Comparison of ENCODE assay signal across 14 mouse cellular contexts in the genomic region with DNA sequence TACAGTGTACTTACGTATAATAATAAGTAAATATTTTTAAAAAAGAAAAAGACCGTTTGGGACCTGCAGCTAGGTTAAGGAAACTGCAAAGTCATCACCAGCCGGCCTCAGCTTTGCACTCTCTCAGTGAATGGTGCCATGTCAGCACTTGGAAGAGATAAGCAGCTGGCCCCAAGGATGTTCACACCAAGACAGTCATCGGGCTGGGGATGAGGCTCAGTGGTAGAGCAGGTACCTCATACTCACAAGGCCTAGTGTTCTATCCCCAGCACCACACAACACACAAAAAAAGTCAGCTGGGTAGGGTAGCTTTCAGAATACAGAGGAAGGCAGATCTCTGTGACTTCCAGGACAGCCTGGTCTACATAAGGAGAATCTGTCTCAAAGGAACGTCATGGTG. TPM values are rescaled to one million over a fixed set of nuclear protein-coding genes. Genes with fewer than 3 reads are reported as not detected.
A peak's percentile ranks its signal among the peaks of the same experiment; 100 is the strongest.
DNase-seq lines count a peak whose midpoint lies in the region; ATAC-seq lines count a peak whose summit lies in the region.
"Had no signal": no experiment of that assay in that cellular context is flagged by ENCODE, and none has a peak within 500 bp of the region (broad histone marks: within the 10 kb centered on the region; RNA-seq: fewer than 3 reads in every experiment).

No protein-coding gene starts in this region.

- no peak for DNase-seq in lung, postnatal 25 days (ENCODE audit: low spot score)
- DNase-seq in MEL-GATA-1-ER (ENCODE audit: extremely low read depth, low read depth) = peak; percentile 81
- no peak for DNase-seq in right cerebral cortex, postnatal 25 days
- no peak for DNase-seq in frontal cortex, postnatal 25 days (ENCODE audit: low spot score in 2 of 2)
- DNase-seq in adrenal gland, postnatal 25 days = no peak
- DNase-seq: cerebellum, adult 2 months; heart, postnatal 36 days; kidney, adult 8-10 months; lung, postnatal 14 days had no signal

- H3K4me3 ChIP-seq in lung, embryonic 15.5 days = 0 out of 2 replicates have a peak overlapping the region, but pooled peaks have one; percentile 87
- no peak overlapping the region for H3K4me3 ChIP-seq in embryonic facial prominence, embryonic 13.5 days
- H3K4me3 ChIP-seq in liver, embryonic 16.5 days (ENCODE audit: low read depth, low read length) = peak overlapping the region; percentile 84

- no peaks in the 10 kb centered on the region for H3K9me3 ChIP-seq in lung, embryonic 15.5 days
- H3K9me3 ChIP-seq in embryonic facial prominence, embryonic 13.5 days = no peaks in the 10 kb centered on the region
- no peaks in the 10 kb centered on the region for H3K9me3 ChIP-seq in liver, embryonic 16.5 days (replicated peaks; ENCODE audit: control insufficient read depth, low read length)
- H3K9me3 ChIP-seq: neural tube, embryonic 12.5 days had no signal

- no peak for ATAC-seq in lung, embryonic 15.5 days (ENCODE audit: borderline replicate concordance, extremely low read depth, low FRiP score, low TSS enrichment)
- no peak for ATAC-seq in embryonic facial prominence, embryonic 13.5 days (ENCODE audit: insufficient number of reproducible peaks, insufficient read depth, low FRiP score, low TSS enrichment, low read depth)
- peak; percentile 84 for ATAC-seq in liver, embryonic 16.5 days (ENCODE audit: low read depth)

- no peaks in the 10 kb centered on the region for H3K27me3 ChIP-seq in lung, embryonic 15.5 days
- H3K27me3 ChIP-seq in embryonic facial prominence, embryonic 13.5 days = no peaks in the 10 kb centered on the region
- no peaks in the 10 kb centered on the region for H3K27me3 ChIP-seq in liver, embryonic 16.5 days (ENCODE audit: control insufficient read depth, insufficient read depth, low read depth, low read length)
- H3K27me3 ChIP-seq: neural tube, embryonic 12.5 days had no signal

- H3K27ac ChIP-seq in lung, embryonic 15.5 days = no peak overlapping the region
- no peak overlapping the region for H3K27ac ChIP-seq in embryonic facial prominence, embryonic 13.5 days
- peak overlapping the region; percentile 96 for H3K27ac ChIP-seq in liver, embryonic 16.5 days (ENCODE audit: low read length)
- H3K27ac ChIP-seq: left cerebral cortex, adult 2 months; neural tube, embryonic 12.5 days had no signal

- 84% methylated on average over 5 of the region's 5 CpGs for WGBS in lung, embryonic 15.5 days
- 89% methylated on average over 5 of the region's 5 CpGs for WGBS in embryonic facial prominence, embryonic 13.5 days
- WGBS in liver, embryonic 16.5 days (ENCODE audit: insufficient replicate concordance) = 39% methylated on average over 5 of the region's 5 CpGs

- no peak overlapping the region for H3K9ac ChIP-seq in lung, embryonic 15.5 days
- no peak overlapping the region for H3K9ac ChIP-seq in embryonic facial prominence, embryonic 13.5 days
- H3K9ac ChIP-seq in liver, embryonic 16.5 days (ENCODE audit: low read depth, low read length) = peak overlapping the region; percentile 48

- H3K36me3 ChIP-seq in lung, embryonic 15.5 days = peaks cover 34% of the 10 kb centered on the region
- H3K36me3 ChIP-seq in embryonic facial prominence, embryonic 13.5 days = peaks cover 47% of the 10 kb centered on the region
- H3K36me3 ChIP-seq in liver, embryonic 16.5 days (ENCODE audit: control insufficient read depth, insufficient read depth) = peaks cover 26% of the 10 kb centered on the region

- peaks cover 18% of the 10 kb centered on the region for H3K4me1 ChIP-seq in lung, embryonic 15.5 days
- H3K4me1 ChIP-seq in embryonic facial prominence, embryonic 13.5 days = peaks cover 20% of the 10 kb centered on the region
- peaks cover 33% of the 10 kb centered on the region for H3K4me1 ChIP-seq in liver, embryonic 16.5 days (ENCODE audit: control insufficient read depth, low read depth, low read length)

- H3K4me2 ChIP-seq in lung, embryonic 15.5 days = peak overlapping the region; percentile 88; the same call in 1 of the 2 replicates
- H3K4me2 ChIP-seq in embryonic facial prominence, embryonic 13.5 days = peak overlapping the region; percentile 84
- peak overlapping the region; percentile 92 for H3K4me2 ChIP-seq in liver, embryonic 16.5 days (ENCODE audit: low read depth, low read length)

RNA-seq across cellular contexts. Expression of gene Pithd1, which starts 1.9 kb away (rescaled TPM):
- 50.1 and 59.7 TPM in 2 replicates for polyA plus RNA-seq in lung, embryonic 15.5 days (2015; fragmentation: Nextera tagmentation; extraction: Ambion mirVana)
- polyA plus RNA-seq in embryonic facial prominence, embryonic 13.5 days (2015; fragmentation: Nextera tagmentation; extraction: Ambion mirVana) = 59.5 and 59.9 TPM in 2 replicates
- polyA plus RNA-seq in liver, embryonic 16.5 days (2015; fragmentation: Nextera tagmentation; extraction: Ambion mirVana) = 61.4 and 63.3 TPM in 2 replicates
- 30.8 and 33.2 TPM in 2 replicates for total RNA-seq in adrenal gland, postnatal 25 days (2021)

RNA-seq across cellular contexts. Expression of gene Lypla2, which starts 12.8 kb away (rescaled TPM):
- polyA plus RNA-seq in lung, embryonic 15.5 days (2015; fragmentation: Nextera tagmentation; extraction: Ambion mirVana) = 122 and 124 TPM in 2 replicates
- 105 and 117 TPM in 2 replicates for polyA plus RNA-seq in embryonic facial prominence, embryonic 13.5 days (2015; fragmentation: Nextera tagmentation; extraction: Ambion mirVana)
- 37.0 and 39.9 TPM in 2 replicates for polyA plus RNA-seq in liver, embryonic 16.5 days (2015; fragmentation: Nextera tagmentation; extraction: Ambion mirVana)
- total RNA-seq in adrenal gland, postnatal 25 days (2021) = 66.4 and 74.3 TPM in 2 replicates

RNA-seq across cellular contexts. Expression of gene Gale, which starts 21.7 kb away (rescaled TPM):
- 38.2 and 40.5 TPM in 2 replicates for polyA plus RNA-seq in lung, embryonic 15.5 days (2015; fragmentation: Nextera tagmentation; extraction: Ambion mirVana)
- polyA plus RNA-seq in embryonic facial prominence, embryonic 13.5 days (2015; fragmentation: Nextera tagmentation; extraction: Ambion mirVana) = 34.6 and 38.5 TPM in 2 replicates
- 34.5 and 37.6 TPM in 2 replicates for polyA plus RNA-seq in liver, embryonic 16.5 days (2015; fragmentation: Nextera tagmentation; extraction: Ambion mirVana)
- total RNA-seq in adrenal gland, postnatal 25 days (2021) = 13.0 and 15.7 TPM in 2 replicates

RNA-seq across cellular contexts. Expression of gene Eloa, which starts 36.4 kb away (rescaled TPM):
- polyA plus RNA-seq in lung, embryonic 15.5 days (2015; fragmentation: Nextera tagmentation; extraction: Ambion mirVana) = 36.1 and 38.3 TPM in 2 replicates
- polyA plus RNA-seq in embryonic facial prominence, embryonic 13.5 days (2015; fragmentation: Nextera tagmentation; extraction: Ambion mirVana) = 42.5 and 43.0 TPM in 2 replicates
- 29.1 and 29.4 TPM in 2 replicates for polyA plus RNA-seq in liver, embryonic 16.5 days (2015; fragmentation: Nextera tagmentation; extraction: Ambion mirVana)
- 40.8 and 42.3 TPM in 2 replicates for total RNA-seq in adrenal gland, postnatal 25 days (2021)

RNA-seq across cellular contexts. Expression of gene Hmgcl, which starts 38.9 kb away (rescaled TPM):
- polyA plus RNA-seq in lung, embryonic 15.5 days (2015; fragmentation: Nextera tagmentation; extraction: Ambion mirVana) = 76.1 TPM in 2 replicates
- polyA plus RNA-seq in embryonic facial prominence, embryonic 13.5 days (2015; fragmentation: Nextera tagmentation; extraction: Ambion mirVana) = 80.3 and 82.0 TPM in 2 replicates
- 105 and 107 TPM in 2 replicates for polyA plus RNA-seq in liver, embryonic 16.5 days (2015; fragmentation: Nextera tagmentation; extraction: Ambion mirVana)
- 52.6 and 57.3 TPM in 2 replicates for total RNA-seq in adrenal gland, postnatal 25 days (2021)
